16 mouse cellular contexts compared by ENCODE assay signal in genomic region chr17:30837031-30837430, GRCm38 (mm10).
"Had no signal": no experiment of that assay in that cellular context is flagged by ENCODE, and none has a peak within 500 bp of the region (broad histone marks: within the 10 kb centered on the region; RNA-seq: fewer than 3 reads in every experiment).

No protein-coding gene starts in this region.

- H3K9me3 ChIP-seq: neural tube, embryonic 13.5 days; neural tube, embryonic 15.5 days; stomach, embryonic 15.5 days had no signal

- H3K4me3 ChIP-seq: neural tube, embryonic 13.5 days; neural tube, embryonic 15.5 days; stomach, embryonic 15.5 days had no signal

- H3K27ac ChIP-seq: neural tube, embryonic 13.5 days; neural tube, embryonic 15.5 days; stomach, embryonic 15.5 days; stomach, postnatal 0 days had no signal

- H3K36me3 ChIP-seq: neural tube, embryonic 13.5 days; neural tube, embryonic 15.5 days; stomach, embryonic 15.5 days had no signal

- H3K9ac ChIP-seq: neural tube, embryonic 13.5 days; neural tube, embryonic 15.5 days; stomach, embryonic 15.5 days had no signal

- H3K27me3 ChIP-seq: neural tube, embryonic 13.5 days; neural tube, embryonic 15.5 days; stomach, embryonic 15.5 days had no signal

- H3K4me1 ChIP-seq: neural tube, embryonic 13.5 days; stomach, embryonic 15.5 days had no signal

- H3K4me2 ChIP-seq: neural tube, embryonic 13.5 days; neural tube, embryonic 15.5 days; stomach, embryonic 15.5 days had no signal

- DNase-seq: retina, postnatal 1 day; right cerebral cortex, adult 18-20 months; right cerebral cortex, postnatal 14 days; right cerebral cortex, postnatal 25 days; right cerebral cortex, postnatal 4 days; spleen, adult 18-20 months; thymus, adult 18-20 months; thymus, adult 2 months; thymus, postnatal 14 days; thymus, postnatal 25 days; thymus, postnatal 36 days; thymus, postnatal 4 days had no signal
